Mouse (Mus musculus) liver, adult 2 months (tissue): ENCODE measurements around the gene Atp6v1e1. TPM values are rescaled to one million over a fixed set of nuclear protein-coding genes. Genes with fewer than 3 reads are reported as not detected.

Source experiments
- DNase-seq: peaks from one replicate; pipeline ENCODE4 v3.0.0-alpha.2; 2011; ENCODE audit warnings: low read depth, low spot score; ENCODE audit errors: extremely low read depth
- H3K27ac ChIP-seq: fragments of 200-500 bp; replicated peaks from 2 replicates; pipeline ENCODE4 v1.5.1; 2012; ENCODE audit warnings: low read depth, mild to moderate bottlenecking, control low read depth, inconsistent platforms, low read length; ENCODE audit not compliant: insufficient read depth
- H3K27me3 ChIP-seq: fragments of 200-500 bp; 2 replicates; pipeline ENCODE4 v1.6.1; 2012; ENCODE audit warnings: mild to moderate bottlenecking, moderate library complexity, low read length, inconsistent platforms; ENCODE audit not compliant: control insufficient read depth, insufficient read depth
- H3K36me3 ChIP-seq: fragments of 200-500 bp; 2 replicates; pipeline ENCODE4 v1.6.1; 2012; ENCODE audit warnings: low read length, inconsistent platforms; ENCODE audit not compliant: control insufficient read depth, insufficient read depth
- H3K4me1 ChIP-seq: fragments of 200-500 bp; 2 replicates; pipeline ENCODE4 v1.6.1; 2011; ENCODE audit warnings: low read length; ENCODE audit not compliant: control insufficient read depth, insufficient read depth
- H3K4me3 ChIP-seq: fragments of 200-500 bp; 2 replicates; pipeline ENCODE4 v1.5.1; 2011; ENCODE audit warnings: low read depth, mild to moderate bottlenecking, control low read depth, low read length, moderate library complexity; ENCODE audit not compliant: insufficient read depth
- H3K79me2 ChIP-seq: fragments of 200-500 bp; 2 replicates; pipeline ENCODE4 v1.6.1; 2012; ENCODE audit warnings: inconsistent platforms, mild to moderate bottlenecking, low read length, moderate library complexity; ENCODE audit not compliant: control insufficient read depth, insufficient read depth
- H3K9ac ChIP-seq: fragments of 200-500 bp; 2 replicates; pipeline ENCODE4 v1.6.1; 2012; ENCODE audit warnings: low read depth, mild to moderate bottlenecking, control low read depth, inconsistent platforms, low read length
- CTCF ChIP-seq: fragments of 200-500 bp; IDR thresholded peaks from 2 replicates; pipeline ENCODE4 v1.5.1; 2011; ENCODE audit warnings: low read depth, low read length, control low read depth
- POLR2A ChIP-seq: fragments of 200-500 bp; IDR thresholded peaks from 2 replicates; pipeline ENCODE4 v1.6.1; 2011; ENCODE audit warnings: low read length, control low read depth; ENCODE audit not compliant: insufficient read depth; ENCODE audit errors: extremely low read depth
- WGBS: fragments of 180-500 bp; shearing (Covaris S2); methylation state at CpG from one replicate; pipeline ENCODE4 v1.1.7; 2018; 5-methylcytosine and 5-hydroxymethylcytosine counted together
- polyA plus RNA-seq: library from polyadenylated mRNA; depleted of rRNA; stranded (reverse); fragments of >200 nt; gene quantifications from 2 replicates; pipeline ENCODE4 v1.2.3, GENCODE M21; 2012
- total RNA-seq: library from RNA; depleted of rRNA; stranded (reverse); fragments of >200 nt; gene quantifications from 2 replicates; pipeline ENCODE4 v1.2.3, GENCODE M21; 2014

The Atp6v1e1 gene
- total and polyA plus RNA-seq, 2 experiments, result 110 to 137 TPM

- Histone ChIP-seq H3K79me2 (no peaks in the 10 kb centered on the region), H3K4me3 (no peak overlapping the region), H3K27me3 (no peaks in the 10 kb centered on the region), H3K27ac (no peak overlapping the region), H3K9ac (no peak overlapping the region), H3K36me3 (peaks cover 62% of the 10 kb centered on the region), H3K4me1 (no peaks in the 10 kb centered on the region)
- WGBS, result 67% methylated on average over 5 of the region's 5 CpGs
- DNase-seq, result peak; percentile 17
- TF ChIP-seq CTCF (no peak), POLR2A (no peak)
These were observed 27.0 kb downstream of the Atp6v1e1 start for GRCm38 (mm10) chr6:120795422-120796086.

DNA sequence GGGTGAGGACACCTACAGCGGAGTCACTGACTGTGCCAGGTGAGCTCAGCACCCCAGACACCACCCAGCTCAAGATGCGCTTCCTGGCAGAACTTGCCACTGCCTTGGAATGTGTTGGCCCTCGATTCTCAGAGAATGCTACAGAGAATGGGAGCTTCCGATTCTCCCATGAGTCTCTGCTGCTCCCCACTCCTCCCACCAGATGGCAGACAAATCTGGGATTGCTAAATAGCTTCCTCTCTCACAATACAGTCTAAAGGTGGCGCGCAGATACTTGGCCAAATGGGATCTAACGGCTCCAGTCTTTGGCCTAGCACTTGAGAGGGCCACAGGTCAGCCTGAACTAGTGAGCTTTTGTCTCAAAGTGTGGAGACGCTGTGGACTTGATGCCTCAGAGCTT, 29.6 kb downstream of the Atp6v1e1 start:
- DNase-seq, result no peak
- Histone ChIP-seq H3K4me1 (no peaks in the 10 kb centered on the region), H3K4me3 (no peak overlapping the region), H3K9ac (no peak overlapping the region), H3K36me3 (peaks cover 41% of the 10 kb centered on the region), H3K27me3 (no peaks in the 10 kb centered on the region), H3K27ac (no peak overlapping the region), H3K79me2 (no peaks in the 10 kb centered on the region)
- WGBS, result 73% methylated on average over 8 of the region's 8 CpGs
- TF ChIP-seq CTCF (0 out of 2 replicates have a peak, but pooled peaks have one; percentile 2), POLR2A (no peak)

DNA sequence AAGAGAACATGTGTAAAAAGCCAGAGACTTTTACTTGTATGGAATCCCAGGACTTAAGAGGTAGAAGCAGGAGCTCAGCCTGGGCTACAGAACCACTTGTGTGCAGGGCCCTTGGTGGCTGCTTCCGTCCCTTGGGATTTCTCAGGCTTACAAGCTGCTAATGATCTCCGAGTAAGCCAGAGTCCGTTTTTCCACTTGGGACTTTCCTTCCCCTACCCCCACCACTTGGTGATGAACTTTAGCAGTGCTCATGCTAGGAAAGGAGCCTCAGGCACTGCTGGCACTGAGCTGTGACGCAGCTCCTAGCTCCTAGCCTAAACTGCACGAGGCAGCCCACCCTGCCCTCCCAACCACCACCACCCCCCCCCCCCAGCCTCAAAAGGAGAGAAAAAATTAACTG, 31.9 kb downstream of the Atp6v1e1 start:
- Histone ChIP-seq H3K4me3 (no peak overlapping the region), H3K36me3 (peaks cover 21% of the 10 kb centered on the region), H3K27ac (no peak overlapping the region), H3K79me2 (no peaks in the 10 kb centered on the region), H3K27me3 (no peaks in the 10 kb centered on the region), H3K4me1 (no peaks in the 10 kb centered on the region), H3K9ac (no peak overlapping the region)
- TF ChIP-seq POLR2A, result no peak
- no peak for TF ChIP-seq CTCF
- no peak for DNase-seq
- WGBS, result 91% methylated on average over 5 of the region's 5 CpGs

DNA sequence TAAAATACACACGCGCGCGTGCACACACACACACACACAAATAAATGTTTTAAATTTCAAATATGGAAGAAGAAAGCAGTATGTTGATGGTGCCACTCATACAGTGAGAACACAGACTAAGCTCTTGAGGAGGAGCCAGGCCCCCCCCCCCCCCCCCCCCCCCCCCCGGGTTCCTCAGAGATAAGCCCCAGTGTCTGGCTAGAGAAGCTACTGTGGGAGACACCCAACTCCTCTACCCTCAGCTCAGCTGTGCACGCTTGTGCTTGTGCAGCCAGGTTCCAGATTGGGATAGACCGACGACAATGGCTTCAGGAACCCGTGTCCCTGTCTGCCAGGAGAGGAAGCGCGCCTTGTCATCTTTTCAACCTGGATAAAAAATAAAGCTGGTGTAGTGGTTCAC, 32.4 kb downstream of the Atp6v1e1 start:
- TF ChIP-seq POLR2A (no peak), CTCF (no peak)
- no peaks in the 10 kb centered on the region for H3K27me3 ChIP-seq
- peaks cover 18% of the 10 kb centered on the region for H3K36me3 ChIP-seq
- WGBS, result 87% methylated on average over 11 of the region's 11 CpGs
- H3K4me1 ChIP-seq, result no peaks in the 10 kb centered on the region
- H3K9ac ChIP-seq, result no peak overlapping the region
- no peak for DNase-seq
- no peak overlapping the region for H3K27ac ChIP-seq
- no peaks in the 10 kb centered on the region for H3K79me2 ChIP-seq
- H3K4me3 ChIP-seq, result no peak overlapping the region

GRCm38 (mm10) chr6:120788904-120789303, 33.7 kb downstream of the Atp6v1e1 start:
- TF ChIP-seq CTCF (no peak), POLR2A (no peak)
- H3K27me3 ChIP-seq, result no peaks in the 10 kb centered on the region
- H3K79me2 ChIP-seq, result no peaks in the 10 kb centered on the region
- no peak overlapping the region for H3K27ac ChIP-seq
- no peak overlapping the region for H3K9ac ChIP-seq
- no peak for DNase-seq
- H3K4me3 ChIP-seq, result no peak overlapping the region
- no peaks in the 10 kb centered on the region for H3K4me1 ChIP-seq
- peaks cover 9% of the 10 kb centered on the region for H3K36me3 ChIP-seq

DNA sequence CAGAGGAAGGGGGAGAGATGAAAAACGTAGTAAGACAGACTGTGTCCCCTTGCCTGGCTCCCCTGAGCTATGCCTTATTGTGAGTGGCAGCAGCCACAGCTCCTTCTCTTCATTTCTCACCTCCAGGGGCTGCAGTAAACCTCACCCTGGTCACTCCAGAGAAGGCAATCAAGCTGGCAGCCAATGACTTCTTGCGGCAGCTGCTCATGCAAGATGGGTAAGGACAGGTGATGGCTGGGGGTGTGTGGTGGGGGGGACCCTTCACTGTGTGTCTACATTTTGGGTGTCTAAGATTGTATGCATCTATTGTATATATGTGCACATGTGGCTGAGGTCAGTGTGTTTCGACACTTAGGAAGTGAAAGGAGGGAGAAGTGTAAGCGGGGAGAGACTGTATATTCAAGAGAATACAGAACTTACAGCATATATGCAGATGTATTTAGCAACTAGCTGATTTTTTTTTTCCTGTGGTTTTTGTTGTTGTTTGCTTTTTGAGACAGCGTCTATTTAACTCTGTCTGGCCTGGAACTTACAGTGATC, 34.5 kb downstream of the Atp6v1e1 start:
- peaks cover 3% of the 10 kb centered on the region; the same call in 1 of the 2 replicates for H3K36me3 ChIP-seq
- no peak for DNase-seq
- WGBS, result 84% methylated on average over 5 of the region's 5 CpGs
- TF ChIP-seq POLR2A (no peak), CTCF (no peak)
- no peak overlapping the region for H3K9ac ChIP-seq
- no peaks in the 10 kb centered on the region for H3K79me2 ChIP-seq
- H3K4me3 ChIP-seq, result no peak overlapping the region
- H3K27me3 ChIP-seq, result no peaks in the 10 kb centered on the region
- H3K4me1 ChIP-seq, result no peaks in the 10 kb centered on the region
- no peak overlapping the region for H3K27ac ChIP-seq
